Mouse (Mus musculus) embryonic fibroblast, embryonic 13.5 days (primary cell): ENCODE measurements around the gene Tenm4. TPM values are rescaled to one million over a fixed set of nuclear protein-coding genes. Genes with fewer than 3 reads are reported as not detected.

Experiments
- H3K27ac ChIP-seq: 2 replicates; pipeline ENCODE4 v1.5.1; 2012; ENCODE audit warnings: low read length, control low read depth, inconsistent platforms; ENCODE audit not compliant: insufficient read depth
- H3K4me1 ChIP-seq: 2 replicates; pipeline ENCODE4 v1.6.1; 2011; ENCODE audit warnings: low read length; ENCODE audit not compliant: control insufficient read depth, insufficient read depth
- H3K4me3 ChIP-seq: 2 replicates; pipeline ENCODE4 v1.5.1; 2011; ENCODE audit warnings: mild to moderate bottlenecking, control low read depth, low read length; ENCODE audit not compliant: insufficient read depth
- CTCF ChIP-seq: IDR thresholded peaks from 2 replicates; pipeline ENCODE4 v1.5.1; 2011; ENCODE audit warnings: mild to moderate bottlenecking, control low read depth, low read length, moderate library complexity, borderline replicate concordance; ENCODE audit not compliant: insufficient read depth
- POLR2A ChIP-seq: IDR thresholded peaks from 2 replicates; pipeline ENCODE4 v1.6.1; 2011; ENCODE audit warnings: low read depth, mild to moderate bottlenecking, control low read depth, low read length, moderate library complexity
- polyA plus RNA-seq: library from polyadenylated mRNA; stranded (reverse); fragments of >200 nt; gene quantifications from 2 replicates; pipeline ENCODE4 v1.2.4, GENCODE M21; 2011; ENCODE audit warnings: low read depth; ENCODE audit not compliant: missing spikeins, insufficient read length

Gene Tenm4
- 4.8 and 17.3 TPM in 2 replicates for polyA plus RNA-seq

- H3K27ac ChIP-seq, result no peak within 1 kb of the TSS; the same call in 1 of the 2 replicates
- TF ChIP-seq POLR2A, result no peak
- TF ChIP-seq CTCF, result no peak
- no peaks in the 10 kb centered on the region for H3K4me1 ChIP-seq
- H3K4me3 ChIP-seq, result no peak within 1 kb of the TSS
These were observed at the start of gene Tenm4 for GRCm38 (mm10) chr7:96170924-96171595. TSS of gene Tenm4 (plus strand) at chr7:96171246.

- TF ChIP-seq POLR2A (no peak), CTCF (no peak)
- Histone ChIP-seq H3K27ac (no peak overlapping the region), H3K4me3 (no peak overlapping the region), H3K4me1 (no peaks in the 10 kb centered on the region)
These were observed 40.3 kb upstream of the Tenm4 start for GRCm38 (mm10) chr7:96130763-96131162.

- Histone ChIP-seq H3K4me1 (peaks cover 2% of the 10 kb centered on the region; the same call in 1 of the 2 replicates), H3K4me3 (no peak overlapping the region), H3K27ac (no peak overlapping the region)
- TF ChIP-seq POLR2A, result no peak
- TF ChIP-seq CTCF, result no peak
These were observed 39.9 kb upstream of the Tenm4 start for GRCm38 (mm10) chr7:96131175-96131574.

GRCm38 (mm10) chr7:96136497-96136961, 34.5 kb upstream of the Tenm4 start:
- TF ChIP-seq POLR2A (no peak), CTCF (no peak)
- Histone ChIP-seq H3K27ac (peak overlapping the region; percentile 15), H3K4me3 (no peak overlapping the region), H3K4me1 (peaks cover 8% of the 10 kb centered on the region)

GRCm38 (mm10) chr7:96141876-96142275, 29.2 kb upstream of the Tenm4 start:
- Histone ChIP-seq H3K4me1 (peaks cover 3% of the 10 kb centered on the region; the same call in 1 of the 2 replicates), H3K4me3 (no peak overlapping the region), H3K27ac (no peak overlapping the region)
- TF ChIP-seq CTCF (no peak), POLR2A (no peak)

- Histone ChIP-seq H3K27ac (no peak overlapping the region), H3K4me3 (no peak overlapping the region), H3K4me1 (peaks cover 3% of the 10 kb centered on the region; the same call in 1 of the 2 replicates)
- TF ChIP-seq CTCF (no peak), POLR2A (no peak)
These were observed 28.0 kb upstream of the Tenm4 start for GRCm38 (mm10) chr7:96142973-96143596.

GRCm38 (mm10) chr7:96147436-96147835, 23.6 kb upstream of the Tenm4 start:
- Histone ChIP-seq H3K4me1 (peaks cover 7% of the 10 kb centered on the region), H3K27ac (no peak overlapping the region), H3K4me3 (no peak overlapping the region)
- no peak for TF ChIP-seq CTCF
- TF ChIP-seq POLR2A, result no peak

- TF ChIP-seq POLR2A (no peak), CTCF (no peak)
- Histone ChIP-seq H3K4me3 (no peak overlapping the region), H3K27ac (no peak overlapping the region), H3K4me1 (peaks cover 8% of the 10 kb centered on the region)
These were observed 22.9 kb upstream of the Tenm4 start for GRCm38 (mm10) chr7:96148191-96148590.

GRCm38 (mm10) chr7:96151277-96151676, 19.8 kb upstream of the Tenm4 start:
- Histone ChIP-seq H3K27ac (no peak overlapping the region), H3K4me1 (peaks cover 8% of the 10 kb centered on the region), H3K4me3 (no peak overlapping the region)
- TF ChIP-seq CTCF (peak; percentile 29; the same call in 1 of the 2 replicates), POLR2A (no peak)

GRCm38 (mm10) chr7:96151961-96152360, 19.1 kb upstream of the Tenm4 start:
- H3K27ac ChIP-seq, result peak overlapping the region; percentile 73
- no peak overlapping the region for H3K4me3 ChIP-seq
- no peak for TF ChIP-seq CTCF
- TF ChIP-seq POLR2A, result no peak
- H3K4me1 ChIP-seq, result peaks cover 8% of the 10 kb centered on the region

GRCm38 (mm10) chr7:96152431-96152830, 18.6 kb upstream of the Tenm4 start:
- no peak for TF ChIP-seq POLR2A
- no peak for TF ChIP-seq CTCF
- Histone ChIP-seq H3K4me1 (peaks cover 8% of the 10 kb centered on the region), H3K4me3 (no peak overlapping the region), H3K27ac (peak overlapping the region; percentile 73)
